Mouse (Mus musculus) left cerebral cortex, adult 11 months (tissue): Measurements from ENCODE around the gene Rccd1.

Source experiments
- DNase-seq: peaks from one replicate; pipeline ENCODE4 v3.0.0; 2022; ENCODE audit warnings: low spot score

The Rccd1 gene

DNA sequence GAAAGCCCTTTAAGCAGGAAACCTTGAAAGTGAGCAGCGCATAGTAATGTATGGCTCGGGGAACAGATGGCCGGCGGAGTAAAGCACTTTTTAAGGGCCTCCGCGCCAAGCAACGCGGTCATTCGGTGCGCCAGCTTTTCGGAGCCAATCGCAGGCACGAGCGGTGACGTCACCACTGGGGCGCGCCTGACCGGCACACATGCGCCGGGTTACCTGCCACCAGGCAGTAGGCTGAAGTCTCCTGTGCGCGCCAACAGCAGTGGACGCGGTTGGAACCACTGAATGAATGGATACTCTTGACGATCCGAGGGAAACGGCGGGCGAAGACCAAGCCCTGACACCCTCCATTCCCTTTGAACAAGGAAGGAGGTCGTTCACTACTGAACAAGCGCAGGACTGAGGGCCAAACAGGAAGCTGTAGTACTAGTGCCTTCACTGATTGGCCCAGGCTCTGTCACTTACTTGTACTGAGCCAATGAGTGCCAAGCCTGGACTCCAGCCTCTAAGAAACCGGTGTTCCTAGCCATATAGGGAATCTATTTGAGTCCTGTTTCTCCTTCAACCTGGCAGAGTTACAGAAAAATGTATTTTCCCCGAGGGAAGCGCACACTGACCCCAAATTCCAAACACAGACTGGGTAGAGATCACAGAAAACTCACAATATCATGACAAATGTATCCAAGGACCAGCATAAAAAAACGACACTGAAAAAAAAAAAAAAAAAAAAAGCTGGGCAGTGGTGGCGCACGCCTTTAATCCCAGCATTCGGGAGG, at the start of gene Rccd1:
Gene Rccd1 (minus strand): TSS at position 412 of the 773 bp plus-strand sequence.
- peak; percentile 94 for DNase-seq

GRCm38 (mm10) chr7:80373850-80374249, 49.6 kb upstream of the Rccd1 start:
- no peak for DNase-seq

DNA sequence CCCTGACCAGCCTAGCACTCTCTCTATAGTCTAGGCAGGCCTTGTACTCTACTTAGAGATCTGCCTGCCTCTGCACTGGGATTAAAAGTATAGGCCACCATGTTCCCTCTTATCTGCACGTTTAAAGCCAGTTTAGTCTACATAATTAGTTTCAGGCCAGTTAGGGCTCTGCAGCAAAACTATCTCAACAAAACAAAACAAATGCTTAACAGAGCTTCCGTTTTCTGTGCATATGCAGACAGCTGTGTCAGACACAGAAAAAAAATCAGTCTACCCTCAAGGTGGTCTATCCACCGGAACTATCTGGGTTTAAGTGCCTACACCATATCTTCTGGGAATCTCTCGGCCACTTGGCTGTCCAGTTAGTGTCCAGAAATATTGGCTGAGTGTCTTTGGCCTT, 49.1 kb upstream of the Rccd1 start:
- DNase-seq, result no peak

- no peak for DNase-seq
Observed at GRCm38 (mm10) chr7:80372667-80373066, 48.4 kb upstream of the Rccd1 start.

DNA sequence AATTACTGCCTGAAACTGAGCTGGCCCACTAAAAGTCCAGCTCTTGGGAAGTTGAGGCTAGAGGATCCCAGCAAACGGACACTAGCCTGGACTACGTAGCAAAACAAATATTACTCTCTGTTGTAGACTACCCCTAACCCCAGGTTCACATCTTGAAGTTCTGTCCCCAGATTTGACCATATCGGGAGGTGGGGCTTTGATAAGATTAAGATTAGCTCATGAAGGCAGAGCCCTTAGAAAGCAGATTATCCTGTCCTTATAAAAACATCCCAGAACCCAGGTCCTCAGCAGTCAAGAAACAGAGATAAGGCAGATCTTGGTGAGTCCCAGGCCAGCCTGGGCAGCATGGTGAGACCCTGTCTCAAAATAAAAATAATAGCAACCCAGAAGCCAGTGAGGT, 47.9 kb upstream of the Rccd1 start:
- DNase-seq, result no peak

DNA sequence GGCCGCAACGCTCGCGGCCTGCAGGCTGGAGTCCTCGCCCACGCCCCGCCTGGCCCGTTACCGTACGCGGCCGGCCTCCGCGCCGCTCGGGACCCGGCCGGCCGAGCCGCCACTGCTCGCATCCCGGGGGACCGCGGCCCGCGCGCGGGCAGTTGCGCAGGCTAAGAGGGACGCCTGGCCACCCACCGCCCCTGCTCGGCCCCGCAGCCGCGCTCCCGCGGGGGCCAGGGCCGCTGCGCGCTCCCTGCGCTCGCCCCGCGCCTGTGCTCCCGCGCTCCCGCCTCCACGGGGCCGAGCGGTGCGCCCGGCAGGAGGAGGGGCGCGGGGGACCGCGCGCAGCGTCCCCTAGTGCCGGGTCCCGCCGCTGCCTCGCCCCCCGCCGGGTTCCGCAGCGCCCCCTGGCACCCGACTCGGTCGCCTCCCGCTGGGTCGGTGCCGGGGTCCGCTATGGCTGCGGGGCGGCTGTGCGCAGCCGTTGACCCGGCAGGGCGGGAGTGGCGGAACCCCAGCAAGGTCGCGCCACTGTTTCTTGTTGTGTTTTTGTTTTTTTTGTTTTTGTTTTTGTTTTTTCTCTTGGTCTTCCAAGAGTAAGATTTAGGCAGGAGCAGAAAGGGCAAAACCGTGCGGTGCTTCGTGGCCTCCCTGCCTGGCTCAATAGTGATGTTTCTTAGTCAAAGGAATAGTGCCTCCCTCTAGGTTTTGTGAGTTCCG, 46.9 kb upstream of the Rccd1 start, which contains the start of gene Man2a2:
Gene Man2a2 (minus strand): TSS at position 335 of the 711 bp plus-strand sequence.
- peak; percentile 64 for DNase-seq

DNA sequence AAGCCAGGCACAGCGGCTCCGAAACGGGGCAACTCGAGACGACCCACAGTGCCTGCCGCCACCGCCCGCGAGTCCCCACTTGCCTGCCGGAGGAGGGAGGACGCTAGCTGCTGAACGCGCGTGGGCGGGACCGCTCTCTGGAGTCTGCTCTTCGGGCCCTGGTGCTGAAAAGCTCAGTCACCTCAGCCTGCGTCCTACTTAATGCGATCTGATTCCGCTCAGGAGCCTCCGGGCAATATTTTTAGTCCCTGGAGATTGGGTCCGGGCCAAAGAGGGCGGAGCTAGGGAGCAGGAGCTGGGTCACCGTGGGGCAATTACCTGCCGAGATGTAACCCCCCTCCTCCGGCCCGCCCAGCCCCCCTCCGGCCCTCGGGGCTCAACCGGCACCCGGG, 46.4 kb upstream of the Rccd1 start:
- DNase-seq, result peak; percentile 83

DNA sequence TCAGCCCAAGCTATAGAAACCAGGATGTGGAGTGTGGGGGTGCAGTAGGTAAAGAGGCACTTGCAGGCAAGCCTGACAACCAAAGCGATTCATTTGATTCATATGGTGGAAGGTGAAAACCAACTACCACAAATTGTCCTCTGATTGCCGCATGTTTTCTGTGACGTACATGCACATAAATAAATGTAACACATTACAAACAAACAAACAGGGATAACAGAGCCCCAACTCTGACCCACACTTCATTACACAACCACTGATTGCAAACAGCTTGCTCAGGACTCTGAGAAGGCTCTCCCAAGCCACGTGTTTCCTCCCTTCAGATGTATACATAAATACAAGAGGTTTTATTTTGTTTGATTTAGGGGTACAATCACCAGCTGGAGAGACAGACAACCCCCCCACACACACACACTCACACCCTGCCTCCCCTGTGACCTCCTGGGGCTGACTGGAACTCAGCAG, 45.7 kb upstream of the Rccd1 start:
- DNase-seq, result no peak

DNA sequence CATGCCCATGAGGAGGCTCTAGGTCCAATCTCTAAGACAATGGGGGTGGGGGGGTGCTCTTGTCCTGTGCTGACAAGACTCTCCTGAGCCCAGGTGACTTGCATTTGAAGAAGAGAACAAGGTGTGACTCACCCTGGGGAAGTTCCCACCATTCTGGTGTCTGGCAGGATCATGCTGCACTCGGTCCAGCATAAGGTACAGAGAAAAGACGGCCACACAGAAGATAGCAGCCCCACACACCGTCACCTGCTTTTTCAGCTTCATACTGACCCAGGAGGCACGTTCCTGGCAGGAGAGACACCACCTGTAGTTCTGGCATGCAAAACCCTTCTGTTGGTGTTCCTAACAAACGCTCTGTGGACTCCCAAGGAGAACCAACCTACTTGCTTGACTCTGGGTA, 45.2 kb upstream of the Rccd1 start:
- no peak for DNase-seq

DNA sequence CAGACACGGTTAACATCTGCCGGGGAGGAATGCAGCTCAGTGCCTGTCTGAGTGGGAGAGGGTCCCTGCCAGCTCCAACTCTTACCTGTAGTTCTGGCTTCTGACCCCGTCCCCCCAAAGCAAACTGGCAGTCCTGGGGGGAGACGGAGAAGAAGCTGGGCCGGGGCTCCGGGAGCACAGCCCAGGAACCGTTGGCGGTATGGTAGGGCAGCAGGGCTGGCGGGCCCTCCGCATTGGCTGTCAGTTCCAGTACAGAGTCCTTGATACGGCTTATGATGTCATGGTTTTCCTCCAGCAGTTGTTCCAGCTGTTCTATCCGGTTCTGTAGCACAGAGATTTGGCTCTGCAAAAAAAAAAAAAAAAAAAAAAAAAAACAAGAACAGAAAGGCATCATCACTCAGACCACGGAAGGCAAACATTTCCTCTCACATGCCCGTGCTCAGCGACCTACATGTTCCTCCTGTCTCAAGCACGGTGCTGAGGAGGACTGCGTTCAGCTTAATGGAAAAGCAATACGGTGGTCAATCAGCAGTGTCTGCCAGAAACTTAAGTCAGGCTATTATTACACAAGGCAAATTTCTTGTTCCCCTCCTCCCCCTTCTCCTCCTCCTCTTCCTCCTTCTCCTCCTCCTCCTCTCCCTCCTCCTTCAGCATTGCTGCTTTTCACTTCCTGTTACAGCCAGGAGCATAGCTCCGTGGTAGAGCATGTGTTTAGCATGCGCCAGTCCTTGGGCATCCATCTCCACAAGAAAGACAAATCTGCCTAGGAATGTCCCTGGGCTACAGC, 44.6 kb upstream of the Rccd1 start:
- no peak for DNase-seq

DNA sequence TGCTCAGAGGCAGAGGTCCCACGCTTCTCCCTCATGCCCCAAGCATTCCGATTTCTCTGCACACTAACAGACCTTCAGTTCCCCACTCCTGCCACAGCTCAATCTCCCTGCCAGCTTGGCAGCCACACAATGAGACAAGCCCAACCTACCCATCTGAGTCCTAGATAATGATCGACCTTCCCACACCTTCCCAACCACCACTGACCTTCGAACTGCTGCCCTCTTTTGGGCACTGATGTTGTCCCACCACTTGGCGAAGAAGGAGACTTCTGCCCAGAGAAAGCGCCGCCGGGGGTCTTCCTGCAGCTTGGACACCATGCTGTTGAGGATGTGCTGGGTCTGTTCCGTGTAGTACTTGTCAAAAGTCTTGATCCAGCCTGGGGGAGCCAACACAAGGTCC, 43.8 kb upstream of the Rccd1 start:
- no peak for DNase-seq

- no peak for DNase-seq
Observed at GRCm38 (mm10) chr7:80367232-80367631, 43.0 kb upstream of the Rccd1 start.

DNA sequence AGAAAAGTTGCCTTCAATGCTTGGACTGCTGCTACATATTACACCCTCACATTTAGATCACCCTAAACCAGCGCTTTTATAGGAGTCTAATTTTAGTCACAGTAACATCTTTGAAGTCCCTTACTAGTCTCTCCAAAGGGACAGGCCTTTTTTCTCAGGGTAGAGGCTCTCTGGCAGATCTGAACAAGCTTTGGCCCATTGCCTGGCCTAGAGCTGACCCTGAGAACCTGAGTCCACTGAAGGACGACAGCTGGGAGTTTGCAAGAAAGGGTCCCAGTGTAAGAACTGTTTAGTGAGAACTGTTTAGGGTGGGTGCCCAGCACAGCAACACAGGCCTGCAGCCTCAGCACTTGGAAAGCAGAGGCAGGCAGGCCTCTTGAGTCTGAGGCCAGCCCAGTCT, 41.5 kb upstream of the Rccd1 start:
- no peak for DNase-seq

DNA sequence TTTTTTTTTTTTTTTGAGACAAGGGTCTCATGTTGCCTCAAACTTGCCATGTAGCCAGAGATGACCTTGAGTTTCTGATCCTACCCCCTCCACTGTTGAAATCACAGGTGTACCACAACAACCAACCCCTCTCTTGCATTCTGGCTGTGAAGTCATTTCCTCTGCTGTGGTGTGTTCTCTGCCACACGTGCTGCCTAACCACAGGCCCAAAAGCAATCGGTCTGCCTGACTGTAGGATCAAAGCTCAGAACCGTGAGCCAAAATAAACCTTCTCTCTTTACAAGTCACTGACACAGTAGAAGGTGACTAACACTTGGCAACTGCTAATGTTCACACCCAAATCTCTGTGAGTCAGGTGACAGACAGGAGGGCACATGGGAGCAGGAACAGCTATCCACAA, 36.2 kb upstream of the Rccd1 start:
- DNase-seq, result no peak

GRCm38 (mm10) chr7:80358039-80358438, 33.8 kb upstream of the Rccd1 start:
- DNase-seq, result no peak

- no peak for DNase-seq
Observed at GRCm38 (mm10) chr7:80357156-80357555, 32.9 kb upstream of the Rccd1 start.

- no peak for DNase-seq
Observed at GRCm38 (mm10) chr7:80356351-80356750, 32.1 kb upstream of the Rccd1 start.

GRCm38 (mm10) chr7:80352920-80353319, 28.7 kb upstream of the Rccd1 start:
- no peak for DNase-seq

GRCm38 (mm10) chr7:80350808-80351207, 26.6 kb upstream of the Rccd1 start:
- no peak for DNase-seq

GRCm38 (mm10) chr7:80347670-80348586, 23.7 kb upstream of the Rccd1 start:
- no peak for DNase-seq

DNA sequence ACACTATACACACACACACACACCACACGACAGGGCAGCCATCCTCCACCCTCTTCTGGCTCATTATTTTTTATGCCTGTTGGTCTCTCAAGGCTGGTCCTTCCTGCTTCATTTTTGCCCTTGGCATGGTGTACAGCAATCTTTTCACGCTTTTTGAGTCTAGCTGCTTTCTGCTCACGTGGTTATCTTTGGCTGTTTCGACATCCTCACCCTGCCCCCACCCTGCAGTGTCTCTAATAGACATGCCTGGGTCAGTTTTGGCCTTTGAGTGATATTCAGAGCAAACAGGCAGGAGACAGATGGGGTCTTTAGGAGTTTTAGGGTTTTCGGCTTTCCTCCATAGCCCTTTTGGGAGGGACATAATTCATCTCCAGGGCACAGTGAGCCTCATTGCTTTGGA, 22.6 kb upstream of the Rccd1 start:
- DNase-seq, result no peak

DNA sequence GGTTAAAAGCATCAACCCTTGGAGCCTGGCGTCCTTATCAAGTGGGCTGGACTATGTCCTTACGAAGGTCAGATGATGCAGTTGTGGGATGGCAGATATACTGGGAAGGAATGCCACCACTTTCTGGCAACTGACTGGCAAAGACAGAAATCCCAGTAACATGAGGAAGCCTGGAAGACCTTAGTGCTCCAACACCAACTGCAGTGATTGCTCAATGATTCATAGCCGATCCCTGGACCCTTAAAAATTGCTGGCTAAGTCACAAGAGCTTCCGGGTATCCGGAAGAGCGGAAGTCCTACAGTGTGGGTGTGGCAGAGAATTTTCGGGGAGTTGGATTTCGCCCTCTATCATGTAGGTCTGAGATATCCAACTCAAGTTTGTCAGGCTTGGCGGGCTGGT, 21.9 kb upstream of the Rccd1 start:
- DNase-seq, result no peak
